Mouse (Mus musculus) mouse embryonic stem cell (cell line): Measurements from ENCODE around the gene Enkd1.

Experiments used
- in situ Hi-C, 2 experiments: fragments of 300-500 bp; cut with MboI; formaldehyde crosslinking; loops; 1 replicate in 1 of 2; 3 replicates in 1 of 2; pipeline ENCODE4 v1.14.3; 2019 to 2020; ENCODE audit warnings: low sequenced_read_pairs in 2 of 2, low pct_unique_long_range_greater_than_20kb in 1 of 2, mixed read lengths in 1 of 2; ENCODE audit not compliant: unreplicated experiment in 1 of 2

Gene Enkd1

GRCm38 (mm10) chr8:105688242-105688752 lies 19.7 kb downstream of the Enkd1 start:
- in situ Hi-C loops = no loop called here

GRCm38 (mm10) chr8:105687512-105687911 lies 20.5 kb downstream of the Enkd1 start:
- in situ Hi-C loops = no loop called here

- in situ Hi-C loops = no loop called here
Observed at GRCm38 (mm10) chr8:105686551-105686950, 21.5 kb downstream of the Enkd1 start.

- in situ Hi-C loops = no loop called here
Observed at GRCm38 (mm10) chr8:105685796-105686308, 22.2 kb downstream of the Enkd1 start, which contains the start of gene Carmil2. TSS of gene Carmil2 (plus strand) at chr8:105686274.

GRCm38 (mm10) chr8:105685325-105685724 lies 22.7 kb downstream of the Enkd1 start:
- in situ Hi-C loops = no loop called here

- in situ Hi-C loops = no loop called here
Observed at GRCm38 (mm10) chr8:105677891-105678290, 30.1 kb downstream of the Enkd1 start.

- in situ Hi-C loops = no loop called here
Observed at GRCm38 (mm10) chr8:105661167-105661566, 46.8 kb downstream of the Enkd1 start.

- in situ Hi-C loops = no loop called here
Observed at GRCm38 (mm10) chr8:105657641-105658040, 50.4 kb downstream of the Enkd1 start.
